Mouse (Mus musculus): ENCODE data around the gene Mrpl27. TPM values are rescaled to one million over a fixed set of nuclear protein-coding genes. Genes with fewer than 3 reads are reported as not detected.

The Mrpl27 gene
- 10 to 100 TPM; 63.7 to 66.4 TPM for total RNA-seq (2021)
- long read RNA-seq, experiment 1, transcript Mrpl27-201 (4 exons, 756 nt), result major isoform, 28 of 40 reads
- long read RNA-seq, experiment 1, partial matches to known transcripts, result 1 of 40 reads
- long read RNA-seq, experiment 1, other reads (novel, unspliced or antisense), result 7 of 40 reads
- long read RNA-seq, experiment 2, transcript Mrpl27-201 (4 exons, 756 nt), result major isoform, 20 of 23 reads
- long read RNA-seq, experiment 2, partial matches to known transcripts, result 1 of 23 reads
- long read RNA-seq, experiment 2, other reads (novel, unspliced or antisense), result 1 of 23 reads

GRCm38 (mm10) chr11:94653663-94654436 lies at the start of gene Mrpl27, which contains the start of gene Eme1:
Mrpl27 (plus strand) TSS chr11:94653767.
Eme1 (minus strand) TSS chr11:94653964.
- intact Hi-C loops (cut with DNase I), result no loop called here
- H3K4me3 ChIP-seq, result peak within 1 kb of the TSS; percentile 85
- H3K27ac ChIP-seq, result peak within 1 kb of the TSS; percentile 98
- DNase-seq (ENCODE audit: extremely low spot score in 1 of 2, low spot score in 2 of 2), result peak; percentile 79 to 81
- no peak for TF ChIP-seq CTCF (IDR thresholded peaks at IDR 0.05)

GRCm38 (mm10) chr11:94610744-94611740 lies 42.5 kb upstream of the Mrpl27 start:
- no peak for TF ChIP-seq CTCF (IDR thresholded peaks at IDR 0.05)
- Histone ChIP-seq H3K4me3 (no peak overlapping the region), H3K27ac (no peak overlapping the region)
- intact Hi-C loops (cut with DNase I), result no loop called here
- DNase-seq (ENCODE audit: extremely low spot score in 1 of 2, low spot score in 2 of 2), result no peak

GRCm38 (mm10) chr11:94614603-94615002 lies 39.0 kb upstream of the Mrpl27 start:
- intact Hi-C loops (cut with DNase I), result loop anchor here (5.0 kb wide), 1 partner anchor 52 kb away; no protein-coding TSS in a partner anchor
- H3K27ac ChIP-seq, result no peak overlapping the region
- DNase-seq (ENCODE audit: extremely low spot score in 1 of 2, low spot score in 2 of 2), result no peak
- TF ChIP-seq CTCF (IDR thresholded peaks at IDR 0.05), result no peak
- H3K4me3 ChIP-seq, result no peak overlapping the region

DNA sequence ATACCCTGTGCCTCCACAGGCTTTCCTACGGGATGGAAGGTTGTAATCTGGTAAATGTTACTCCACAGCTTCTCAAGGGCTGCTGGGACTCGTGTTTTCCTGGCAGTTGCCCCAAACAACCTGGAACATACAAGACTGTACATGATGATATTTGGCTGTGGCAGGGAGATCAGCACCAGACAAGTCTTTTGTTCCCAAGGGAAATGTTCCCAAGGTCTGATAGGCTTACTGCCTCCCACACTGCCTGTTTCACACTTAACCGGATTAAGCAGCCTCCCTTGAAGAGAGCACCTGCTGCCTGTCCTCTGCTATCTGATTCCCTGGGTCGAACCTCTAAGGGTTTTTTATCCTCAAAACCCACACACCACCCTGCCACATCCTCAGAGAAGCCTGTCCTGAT lies 38.1 kb upstream of the Mrpl27 start:
- no peak for DNase-seq (ENCODE audit: extremely low spot score in 1 of 2, low spot score in 2 of 2)
- H3K4me3 ChIP-seq, result no peak overlapping the region
- no peak overlapping the region for H3K27ac ChIP-seq
- intact Hi-C loops (cut with DNase I), result loop anchor here (5.0 kb wide), 1 partner anchor 53 kb away; no protein-coding TSS in a partner anchor
- TF ChIP-seq CTCF (IDR thresholded peaks at IDR 0.05), result no peak

GRCm38 (mm10) chr11:94617646-94618045 lies 35.9 kb upstream of the Mrpl27 start:
- Histone ChIP-seq H3K27ac (no peak overlapping the region), H3K4me3 (no peak overlapping the region)
- no peak for DNase-seq (ENCODE audit: extremely low spot score in 1 of 2, low spot score in 2 of 2)
- TF ChIP-seq CTCF (IDR thresholded peaks at IDR 0.05), result no peak
- intact Hi-C loops (cut with DNase I), result loop anchor here (5.0 kb wide), 1 partner anchor 55 kb away; no protein-coding TSS in a partner anchor

- Histone ChIP-seq H3K4me3 (no peak overlapping the region), H3K27ac (no peak overlapping the region)
- no peak; the same call in 1 of the 2 replicates for TF ChIP-seq CTCF (IDR thresholded peaks at IDR 0.05)
- intact Hi-C loops (cut with DNase I), result no loop called here
- DNase-seq (ENCODE audit: extremely low spot score in 1 of 2, low spot score in 2 of 2), result no peak
Measured at GRCm38 (mm10) chr11:94620766-94621457, 32.7 kb upstream of the Mrpl27 start.

- peak; percentile 25 for TF ChIP-seq CTCF (IDR thresholded peaks at IDR 0.05)
- no peak for DNase-seq (ENCODE audit: extremely low spot score in 1 of 2, low spot score in 2 of 2)
- Histone ChIP-seq H3K27ac (no peak overlapping the region), H3K4me3 (no peak overlapping the region)
- intact Hi-C loops (cut with DNase I), result no loop called here
Measured at GRCm38 (mm10) chr11:94621458-94621852, 32.1 kb upstream of the Mrpl27 start.

GRCm38 (mm10) chr11:94622162-94622561 lies 31.4 kb upstream of the Mrpl27 start:
- no peak for TF ChIP-seq CTCF (IDR thresholded peaks at IDR 0.05)

GRCm38 (mm10) chr11:94629199-94629883 lies 24.2 kb upstream of the Mrpl27 start, which contains the start of gene Lrrc59:
Lrrc59 (plus strand) TSS chr11:94629767.
- peak within 1 kb of the TSS; percentile 92 for H3K4me3 ChIP-seq
- intact Hi-C loops (cut with DNase I), result no loop called here
- TF ChIP-seq CTCF (IDR thresholded peaks at IDR 0.05), result peak; percentile 99
- peak; percentile 94 to 98 for DNase-seq (ENCODE audit: extremely low spot score in 1 of 2, low spot score in 2 of 2)
- peak within 1 kb of the TSS; percentile 65 for H3K27ac ChIP-seq

More at GRCm38 (mm10) chr11:94622162-94622561, 31.4 kb upstream of the Mrpl27 start:
- intact Hi-C loops (cut with DNase I), result no loop called here
- no peak overlapping the region for H3K27ac ChIP-seq
- DNase-seq (ENCODE audit: extremely low spot score in 1 of 2, low spot score in 2 of 2), result no peak
- no peak overlapping the region for H3K4me3 ChIP-seq

DNA sequence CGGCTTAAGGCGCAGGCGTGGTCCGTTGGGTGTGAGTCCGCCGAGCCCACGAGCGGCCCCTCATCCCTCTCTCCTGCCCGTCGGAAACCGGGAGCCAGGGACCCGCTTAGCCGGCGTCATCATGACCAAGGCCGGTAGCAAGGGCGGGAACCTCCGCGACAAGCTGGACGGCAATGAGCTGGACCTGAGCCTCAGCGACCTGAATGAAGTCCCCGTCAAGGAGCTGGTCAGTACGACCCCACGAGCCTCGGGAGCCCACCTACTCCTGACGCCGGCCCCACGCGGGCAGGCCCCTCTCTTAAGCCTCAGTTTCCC lies 23.7 kb upstream of the Mrpl27 start:
- intact Hi-C loops (cut with DNase I), result loop anchor here (5.0 kb wide), 1 partner anchor 87 kb away; no protein-coding TSS in a partner anchor
- TF ChIP-seq CTCF (IDR thresholded peaks at IDR 0.05), result no peak
- H3K4me3 ChIP-seq, result peak overlapping the region; percentile 92

More for the DNA sequence above, 23.7 kb upstream of the Mrpl27 start:
- DNase-seq (ENCODE audit: extremely low spot score in 1 of 2, low spot score in 2 of 2), result no peak
- peak overlapping the region; percentile 65 for H3K27ac ChIP-seq
